Mouse (Mus musculus) hindbrain, postnatal 0 days (tissue): ENCODE measurements around the gene BC030499. TPM values are rescaled to one million over a fixed set of nuclear protein-coding genes. Genes with fewer than 3 reads are reported as not detected.

Experiments
- ATAC-seq: fragments of 200-750 bp; cut with Nextera tagmentation; 2 replicates; pipeline ENCODE4 v1.8.0; 2017; ENCODE audit warnings: mild to moderate bottlenecking, moderate TSS enrichment, moderate library complexity
- DNase-seq: peaks from one replicate; pipeline ENCODE4 v3.0.0-alpha.2; 2015; ENCODE audit warnings: low spot score
- H3K27ac ChIP-seq: fragments of 300-500 bp; sonication (generic); 2 replicates; pipeline ENCODE4 v1.5.1; 2014; ENCODE audit warnings: mild to moderate bottlenecking
- H3K27me3 ChIP-seq: fragments of 300-500 bp; sonication (generic); 2 replicates; pipeline ENCODE4 v1.6.1; 2014; ENCODE audit warnings: low read length, mixed read lengths; ENCODE audit not compliant: insufficient read depth
- H3K36me3 ChIP-seq: fragments of 300-500 bp; sonication (generic); 2 replicates; pipeline ENCODE4 v1.6.1; 2014; ENCODE audit warnings: low read length, mixed read lengths; ENCODE audit not compliant: insufficient read depth
- H3K4me1 ChIP-seq: fragments of 300-500 bp; sonication (generic); 2 replicates; pipeline ENCODE4 v1.6.1; 2014; ENCODE audit warnings: antibody characterized with exemption, low read length, mixed read lengths; ENCODE audit not compliant: insufficient read depth
- H3K4me2 ChIP-seq: fragments of 300-500 bp; sonication (generic); 2 replicates; pipeline ENCODE4 v1.6.1; 2014; ENCODE audit warnings: low read depth, mild to moderate bottlenecking, low read length, moderate library complexity, mixed read lengths
- H3K4me3 ChIP-seq: fragments of 300-500 bp; sonication (generic); 2 replicates; pipeline ENCODE4 v1.5.1; 2014; ENCODE audit warnings: low read length
- H3K9ac ChIP-seq: fragments of 300-500 bp; sonication (generic); replicated peaks from 2 replicates; pipeline ENCODE4 v1.6.1; 2014; ENCODE audit warnings: mild to moderate bottlenecking, low read length, moderate library complexity, mixed read lengths
- H3K9me3 ChIP-seq: fragments of 300-500 bp; sonication (generic); 2 replicates; pipeline ENCODE4 v1.6.1; 2016; ENCODE audit warnings: low read length, mixed read lengths
- CTCF ChIP-seq: IDR thresholded peaks from 2 replicates; pipeline ENCODE4 v1.5.1; 2016; ENCODE audit warnings: antibody characterized with exemption, control low read depth, low read depth
- WGBS: fragments of 180-500 bp; shearing (Covaris S2); extraction: QIAGEN DNeasy Blood & Tissue Kit; methylation state at CpG from one replicate; pipeline ENCODE4 v1.1.7; 2014; 5-methylcytosine and 5-hydroxymethylcytosine counted together
- polyA plus RNA-seq: library from polyadenylated mRNA; unstranded; fragments of >200 nt; fragmentation: Nextera tagmentation; extraction: Ambion mirVana; gene quantifications from 2 replicates; pipeline ENCODE4 v1.2.1, GENCODE M21; 2015
- total RNA-seq: library from RNA; depleted of rRNA; stranded (reverse); fragments of >200 nt; gene quantifications from 2 replicates; pipeline ENCODE4 v1.2.3, GENCODE M21; 2014

BC030499 gene
- total and polyA plus RNA-seq, 2 experiments from 2014 or later, result 0.10 TPM; not detected in 1

GRCm38 (mm10) chr11:78256618-78257017, 34.0 kb upstream of the BC030499 start:
- Histone ChIP-seq H3K9ac (no peak overlapping the region), H3K36me3 (peaks cover 25% of the 10 kb centered on the region), H3K27ac (no peak overlapping the region), H3K4me1 (no peaks in the 10 kb centered on the region), H3K27me3 (no peaks in the 10 kb centered on the region), H3K9me3 (no peaks in the 10 kb centered on the region), H3K4me2 (no peak overlapping the region), H3K4me3 (no peak overlapping the region)
- ATAC-seq, result no peak
- 100% methylated on average over 1 of the region's 1 CpGs for WGBS
- TF ChIP-seq CTCF, result peak; percentile 44
- DNase-seq, result peak; percentile 35

- H3K9ac ChIP-seq, result no peak overlapping the region
- H3K4me1 ChIP-seq, result no peaks in the 10 kb centered on the region
- peaks cover 20% of the 10 kb centered on the region for H3K36me3 ChIP-seq
- no peak for TF ChIP-seq CTCF
- peak overlapping the region; percentile 92 for H3K4me3 ChIP-seq
- 94% methylated on average over 2 of the region's 2 CpGs for WGBS
- H3K27me3 ChIP-seq, result no peaks in the 10 kb centered on the region
- no peak for DNase-seq
- H3K4me2 ChIP-seq, result peak overlapping the region; percentile 82; the same call in 1 of the 2 replicates
- no peak for ATAC-seq
- H3K27ac ChIP-seq, result no peak overlapping the region
- no peaks in the 10 kb centered on the region for H3K9me3 ChIP-seq
These were observed 30.0 kb upstream of the BC030499 start for GRCm38 (mm10) chr11:78260489-78261258.

GRCm38 (mm10) chr11:78261380-78262352, 29.0 kb upstream of the BC030499 start, which contains the start of gene 2610507B11Rik:
2610507B11Rik (plus strand) TSS chr11:78261752.
- Histone ChIP-seq H3K27me3 (no peaks in the 10 kb centered on the region), H3K9ac (peak within 1 kb of the TSS; percentile 81), H3K27ac (peak within 1 kb of the TSS; percentile 90), H3K4me3 (peak within 1 kb of the TSS; percentile 92), H3K9me3 (no peaks in the 10 kb centered on the region), H3K4me1 (no peaks in the 10 kb centered on the region), H3K4me2 (peak within 1 kb of the TSS; percentile 82), H3K36me3 (peaks cover 28% of the 10 kb centered on the region)
- DNase-seq (peak; percentile 98), ATAC-seq (peak; percentile 98)
- 0 out of 2 replicates have a peak, but pooled peaks have one; percentile 8 for TF ChIP-seq CTCF
- WGBS, result under 1% methylated on average over 101 of the region's 115 CpGs

DNA sequence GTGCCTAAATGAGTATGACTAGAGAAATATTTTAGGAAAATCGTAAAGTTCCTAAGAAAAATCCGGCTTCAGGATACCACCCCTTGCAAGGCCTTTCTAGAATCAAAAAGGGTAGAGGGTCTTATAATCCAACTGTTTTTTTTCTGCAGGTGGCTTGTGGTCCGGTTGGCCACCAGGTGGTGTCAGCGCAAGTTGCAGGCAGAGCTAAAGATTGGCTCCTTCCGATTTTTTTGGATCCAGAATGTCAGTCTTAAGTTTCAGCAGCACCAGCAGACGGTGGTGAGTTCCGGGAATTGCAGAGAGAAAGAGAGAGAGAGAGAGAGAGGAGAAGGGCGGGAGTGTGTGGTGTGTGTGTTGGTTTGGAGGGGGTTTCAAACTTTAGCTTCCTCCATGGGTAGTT, 28.1 kb upstream of the BC030499 start:
- Histone ChIP-seq H3K4me3 (peak overlapping the region; percentile 92), H3K4me1 (no peaks in the 10 kb centered on the region), H3K9ac (peak overlapping the region; percentile 81; the same call in 1 of the 2 replicates), H3K27ac (peak overlapping the region; percentile 90; the same call in 1 of the 2 replicates), H3K9me3 (no peaks in the 10 kb centered on the region), H3K4me2 (peak overlapping the region; percentile 82), H3K36me3 (peaks cover 36% of the 10 kb centered on the region), H3K27me3 (no peaks in the 10 kb centered on the region)
- DNase-seq, result peak; percentile 90
- peak; percentile 79 for TF ChIP-seq CTCF
- WGBS, result 4% methylated on average over 8 of the region's 8 CpGs
- ATAC-seq, result peak; percentile 22; the same call in 1 of the 2 replicates

- 93% methylated on average over 6 of the region's 6 CpGs for WGBS
- ATAC-seq (no peak), DNase-seq (no peak)
- H3K27me3 ChIP-seq, result no peaks in the 10 kb centered on the region
- H3K9ac ChIP-seq, result no peak overlapping the region
- H3K9me3 ChIP-seq, result no peaks in the 10 kb centered on the region
- peaks cover 60% of the 10 kb centered on the region for H3K36me3 ChIP-seq
- no peaks in the 10 kb centered on the region for H3K4me1 ChIP-seq
- H3K4me3 ChIP-seq, result no peak overlapping the region
- H3K27ac ChIP-seq, result no peak overlapping the region
- H3K4me2 ChIP-seq, result no peak overlapping the region
- TF ChIP-seq CTCF, result no peak
These were observed 25.1 kb upstream of the BC030499 start for GRCm38 (mm10) chr11:78265571-78265970.

- Histone ChIP-seq H3K27ac (no peak overlapping the region), H3K4me3 (no peak overlapping the region), H3K27me3 (no peaks in the 10 kb centered on the region), H3K4me1 (no peaks in the 10 kb centered on the region), H3K36me3 (peaks cover 76% of the 10 kb centered on the region), H3K9me3 (no peaks in the 10 kb centered on the region), H3K4me2 (no peak overlapping the region), H3K9ac (no peak overlapping the region)
- DNase-seq (peak; percentile 9), ATAC-seq (no peak)
- 71% methylated on average over 13 of the region's 13 CpGs for WGBS
- TF ChIP-seq CTCF, result no peak
These were observed 18.7 kb upstream of the BC030499 start for GRCm38 (mm10) chr11:78271986-78272385.
